Mouse (Mus musculus): ENCODE data around the gene Gja1. TPM values are rescaled to one million over a fixed set of nuclear protein-coding genes. Genes with fewer than 3 reads are reported as not detected.
"Not testable (repeated sequence)": the region's sequence is repeated elsewhere in the genome, so short reads cannot be mapped to it uniquely, and the experiment has no call there.

Gene Gja1
- polyA plus RNA-seq, 2 experiments: 1.6 to 4.5 TPM

DNA sequence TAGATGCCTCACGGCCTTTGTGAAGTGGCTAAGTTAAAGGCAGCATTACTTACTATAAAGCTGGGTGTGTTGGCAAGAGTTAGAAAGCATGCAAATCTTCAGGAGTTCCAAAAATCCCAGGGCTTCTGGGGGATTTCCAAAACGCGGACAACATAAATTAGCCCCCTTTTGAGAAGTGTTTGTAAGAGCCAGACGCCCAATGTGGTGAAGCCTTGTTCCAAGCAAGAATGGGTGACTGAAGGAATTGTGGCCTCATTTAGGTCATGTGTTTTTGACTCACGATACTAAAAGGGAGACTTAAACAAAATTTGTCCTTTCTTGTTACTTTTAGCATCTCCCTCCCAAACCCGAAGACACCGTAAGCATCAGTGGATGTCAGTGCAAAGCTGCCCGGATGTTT, 20.7 kb downstream of the Gja1 start:
- Histone ChIP-seq H3K9ac (replicated peaks) (no peak overlapping the region), H3K4me2 (ENCODE audit: low read depth) (no peak overlapping the region), H3K4me1 (replicated peaks; ENCODE audit: control insufficient read depth in 2 of 2, insufficient read depth in 2 of 2, low read length in 1 of 2) (no peaks in the 10 kb centered on the region), H3K9me3 (ENCODE audit: control insufficient read depth, low read length) (no peaks in the 10 kb centered on the region), H3K27ac (no peak overlapping the region), H3K36me3 (replicated peaks; ENCODE audit: control insufficient read depth, insufficient read depth, low read depth) (no peaks in the 10 kb centered on the region), H3K4me3 (ENCODE audit: insufficient read depth in 1 of 2, low read depth in 2 of 2, low read length in 2 of 2) (no peak overlapping the region), H3K27me3 (ENCODE audit: control insufficient read depth, insufficient read depth, low read length) (no peaks in the 10 kb centered on the region)
- ATAC-seq (ENCODE audit: insufficient read depth): no peak
- DNase-seq (ENCODE audit: low read depth in 3 of 3, low spot score in 3 of 3): no peak
- no peak for TF ChIP-seq CTCF (IDR thresholded peaks at IDR 0.05; ENCODE audit: low read depth)
- TF ChIP-seq EP300 (IDR thresholded peaks at IDR 0.05; ENCODE audit: low read depth): no peak
- WGBS (ENCODE audit: insufficient replicate concordance): 75% methylated on average over 8 of the region's 8 CpGs

GRCm38 (mm10) chr10:56398310-56398709, 21.2 kb downstream of the Gja1 start:
- no peak for ATAC-seq (ENCODE audit: insufficient read depth)

DNA sequence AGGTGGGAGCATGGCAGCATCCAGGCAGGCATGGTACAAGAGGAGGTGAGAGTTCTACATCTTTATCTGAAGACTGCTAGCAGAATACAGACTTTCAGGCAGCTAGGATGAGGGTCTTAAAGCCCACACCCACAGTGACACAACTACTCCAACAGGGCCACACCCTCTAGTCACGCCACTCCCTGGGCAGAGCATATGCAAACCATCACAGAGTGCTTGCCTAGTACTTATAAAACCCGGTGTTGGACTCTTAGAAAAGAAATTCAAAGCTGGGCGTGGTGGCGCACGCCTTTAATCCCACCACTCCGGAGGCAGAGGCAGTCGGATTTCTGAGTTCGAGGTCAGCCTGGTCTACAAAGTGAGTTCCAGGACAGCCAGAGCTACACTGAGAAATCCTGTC, 24.3 kb downstream of the Gja1 start:
- H3K4me3 ChIP-seq (ENCODE audit: insufficient read depth in 1 of 2, low read depth in 2 of 2, low read length in 2 of 2); H3K27me3 ChIP-seq (ENCODE audit: control insufficient read depth, insufficient read depth, low read length); H3K4me2 ChIP-seq (ENCODE audit: low read depth); ATAC-seq (ENCODE audit: insufficient read depth); H3K9ac ChIP-seq (replicated peaks); H3K27ac ChIP-seq; H3K9me3 ChIP-seq (ENCODE audit: control insufficient read depth, low read length); H3K36me3 ChIP-seq (replicated peaks; ENCODE audit: control insufficient read depth, insufficient read depth, low read depth); DNase-seq (ENCODE audit: low read depth in 3 of 3, low spot score in 3 of 3); H3K4me1 ChIP-seq (replicated peaks; ENCODE audit: control insufficient read depth in 2 of 2, insufficient read depth in 2 of 2, low read length in 1 of 2): not testable (repeated sequence)
- 71% methylated on average over 8 of the region's 8 CpGs for WGBS (ENCODE audit: insufficient replicate concordance)

More at GRCm38 (mm10) chr10:56398310-56398709, 21.2 kb downstream of the Gja1 start:
- Histone ChIP-seq H3K27me3 (ENCODE audit: control insufficient read depth, insufficient read depth, low read length) (no peaks in the 10 kb centered on the region), H3K4me2 (ENCODE audit: low read depth) (no peak overlapping the region), H3K36me3 (replicated peaks; ENCODE audit: control insufficient read depth, insufficient read depth, low read depth) (no peaks in the 10 kb centered on the region), H3K27ac (no peak overlapping the region), H3K4me1 (replicated peaks; ENCODE audit: control insufficient read depth in 2 of 2, insufficient read depth in 2 of 2, low read length in 1 of 2) (no peaks in the 10 kb centered on the region), H3K9ac (replicated peaks) (no peak overlapping the region), H3K4me3 (ENCODE audit: insufficient read depth in 1 of 2, low read depth in 2 of 2, low read length in 2 of 2) (no peak overlapping the region), H3K9me3 (ENCODE audit: control insufficient read depth, low read length) (no peaks in the 10 kb centered on the region)
- TF ChIP-seq CTCF (IDR thresholded peaks at IDR 0.05; ENCODE audit: low read depth) (no peak), EP300 (IDR thresholded peaks at IDR 0.05; ENCODE audit: low read depth) (no peak)
- DNase-seq (ENCODE audit: low read depth in 3 of 3, low spot score in 3 of 3): no peak
- 68% methylated on average over 2 of the region's 2 CpGs for WGBS (ENCODE audit: insufficient replicate concordance)

GRCm38 (mm10) chr10:56405934-56406333, 28.8 kb downstream of the Gja1 start:
- 57% methylated on average over 9 of the region's 9 CpGs for WGBS (ENCODE audit: insufficient replicate concordance)
- no peak for ATAC-seq (ENCODE audit: insufficient read depth)
- no peak for DNase-seq (ENCODE audit: low read depth in 3 of 3, low spot score in 3 of 3)
- H3K4me3 ChIP-seq (ENCODE audit: insufficient read depth in 1 of 2, low read depth in 2 of 2, low read length in 2 of 2): no peak overlapping the region
- H3K4me1 ChIP-seq (replicated peaks; ENCODE audit: control insufficient read depth in 2 of 2, insufficient read depth in 2 of 2, low read length in 1 of 2): no peaks in the 10 kb centered on the region
- H3K9ac ChIP-seq (replicated peaks): no peak overlapping the region
- no peaks in the 10 kb centered on the region for H3K9me3 ChIP-seq (ENCODE audit: control insufficient read depth, low read length)
- TF ChIP-seq EP300 (IDR thresholded peaks at IDR 0.05; ENCODE audit: low read depth) (no peak), CTCF (IDR thresholded peaks at IDR 0.05; ENCODE audit: low read depth) (no peak)
- no peak overlapping the region for H3K4me2 ChIP-seq (ENCODE audit: low read depth)
- H3K27me3 ChIP-seq (ENCODE audit: control insufficient read depth, insufficient read depth, low read length): no peaks in the 10 kb centered on the region
- no peak overlapping the region for H3K27ac ChIP-seq
- no peaks in the 10 kb centered on the region for H3K36me3 ChIP-seq (replicated peaks; ENCODE audit: control insufficient read depth, insufficient read depth, low read depth)

- no peak for ATAC-seq (ENCODE audit: insufficient read depth)
- Histone ChIP-seq H3K4me3 (ENCODE audit: insufficient read depth in 1 of 2, low read depth in 2 of 2, low read length in 2 of 2) (no peak overlapping the region), H3K9me3 (ENCODE audit: control insufficient read depth, low read length) (no peaks in the 10 kb centered on the region), H3K4me1 (replicated peaks; ENCODE audit: control insufficient read depth in 2 of 2, insufficient read depth in 2 of 2, low read length in 1 of 2) (no peaks in the 10 kb centered on the region), H3K27ac (no peak overlapping the region), H3K27me3 (ENCODE audit: control insufficient read depth, insufficient read depth, low read length) (no peaks in the 10 kb centered on the region), H3K9ac (replicated peaks) (no peak overlapping the region), H3K36me3 (replicated peaks; ENCODE audit: control insufficient read depth, insufficient read depth, low read depth) (no peaks in the 10 kb centered on the region), H3K4me2 (ENCODE audit: low read depth) (no peak overlapping the region)
- 60% methylated on average over 6 of the region's 6 CpGs for WGBS (ENCODE audit: insufficient replicate concordance)
- peak; percentile 25; the same call in 1 of the 2 replicates for TF ChIP-seq CTCF (IDR thresholded peaks at IDR 0.05; ENCODE audit: low read depth)
- TF ChIP-seq EP300 (IDR thresholded peaks at IDR 0.05; ENCODE audit: low read depth): no peak
- no peak for DNase-seq (ENCODE audit: low read depth in 3 of 3, low spot score in 3 of 3)
Observed at GRCm38 (mm10) chr10:56406386-56407130, 29.4 kb downstream of the Gja1 start.

All from liver, embryonic 14.5 days (tissue).